Mouse (Mus musculus): Measurements from ENCODE around the gene Ltf. TPM values are rescaled to one million over a fixed set of nuclear protein-coding genes. Genes with fewer than 3 reads are reported as not detected.

Gene Ltf
- polyA plus RNA-seq (2014; fragmentation: Nextera tagmentation; extraction: Ambion mirVana) = 0.31 and 0.41 TPM in 2 replicates

DNA sequence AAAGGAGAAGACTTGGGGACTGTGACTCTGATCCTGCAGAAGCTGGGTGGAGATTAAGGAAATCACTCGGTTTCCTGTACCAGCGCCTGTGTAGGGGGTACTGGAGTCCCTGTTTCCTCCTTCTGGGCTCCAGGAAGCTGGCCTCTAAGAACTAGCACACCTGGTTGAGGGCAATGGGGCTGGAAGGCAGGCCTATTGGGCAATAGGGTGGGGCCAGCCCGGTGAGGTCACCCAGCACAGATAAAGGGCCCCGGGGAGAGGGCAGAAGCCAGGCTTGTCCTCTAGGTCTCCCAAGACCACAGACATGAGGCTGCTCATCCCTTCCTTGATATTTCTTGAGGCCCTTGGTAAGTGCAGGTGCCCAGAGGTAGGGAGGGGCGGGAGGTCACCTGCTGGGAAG lies at the start of gene Ltf:
Gene Ltf (plus strand): TSS at position 250 of the 400 bp plus-strand sequence.
- Histone ChIP-seq H3K4me2 (replicated peaks; ENCODE audit: low read depth, low read length) (no peak within 1 kb of the TSS), H3K9me3 (ENCODE audit: control insufficient read depth, low read length) (no peaks in the 10 kb centered on the region), H3K4me3 (ENCODE audit: low read length) (no peak within 1 kb of the TSS), H3K27me3 (ENCODE audit: control insufficient read depth, insufficient read depth, low read length) (no peaks in the 10 kb centered on the region), H3K9ac (ENCODE audit: low read depth, low read length) (no peak within 1 kb of the TSS), H3K27ac (ENCODE audit: low read depth, low read length) (no peak within 1 kb of the TSS), H3K36me3 (ENCODE audit: control insufficient read depth, insufficient read depth, low read length) (no peaks in the 10 kb centered on the region), H3K4me1 (ENCODE audit: control insufficient read depth, insufficient read depth, low read length) (0 out of 2 replicates have a peak, but pooled peaks cover 4% of the 10 kb centered on the region)
- 87% methylated on average over 5 of the region's 5 CpGs for WGBS
- no peak for ATAC-seq (ENCODE audit: low FRiP score, low TSS enrichment)

GRCm38 (mm10) chr9:110979411-110979810 lies 39.7 kb upstream of the Ltf start:
- H3K36me3 ChIP-seq (ENCODE audit: control insufficient read depth, insufficient read depth, low read length) = no peaks in the 10 kb centered on the region
- no peak overlapping the region for H3K9ac ChIP-seq (ENCODE audit: low read depth, low read length)
- ATAC-seq (ENCODE audit: low FRiP score, low TSS enrichment) = no peak
- H3K27me3 ChIP-seq (ENCODE audit: control insufficient read depth, insufficient read depth, low read length) = no peaks in the 10 kb centered on the region
- no peak overlapping the region for H3K4me3 ChIP-seq (ENCODE audit: low read length)
- no peak overlapping the region for H3K27ac ChIP-seq (ENCODE audit: low read depth, low read length)
- 93% methylated on average over 11 of the region's 11 CpGs for WGBS
- no peaks in the 10 kb centered on the region for H3K4me1 ChIP-seq (ENCODE audit: control insufficient read depth, insufficient read depth, low read length)
- H3K9me3 ChIP-seq (ENCODE audit: control insufficient read depth, low read length) = no peaks in the 10 kb centered on the region
- no peak overlapping the region for H3K4me2 ChIP-seq (replicated peaks; ENCODE audit: low read depth, low read length)

DNA sequence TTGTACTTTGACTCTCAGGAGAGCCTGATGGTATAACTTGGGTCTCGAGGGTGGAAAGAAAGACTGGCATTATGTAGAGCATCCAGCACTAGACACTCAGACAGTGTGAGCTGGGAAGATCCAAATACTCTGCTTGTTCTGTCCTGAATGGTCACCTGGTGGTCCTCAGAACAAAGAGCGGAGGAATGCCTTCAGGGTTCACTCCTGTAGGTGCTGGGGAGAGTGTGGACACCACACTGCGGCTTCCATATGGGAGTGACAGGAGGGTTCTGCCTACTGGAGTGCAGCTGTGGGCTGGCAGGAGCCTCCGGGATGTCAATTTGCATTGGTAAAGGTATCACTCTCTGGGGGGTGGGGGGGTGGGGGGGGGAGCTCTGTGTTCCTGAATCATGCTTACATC lies 36.7 kb upstream of the Ltf start:
- no peaks in the 10 kb centered on the region for H3K4me1 ChIP-seq (ENCODE audit: control insufficient read depth, insufficient read depth, low read length)

DNA sequence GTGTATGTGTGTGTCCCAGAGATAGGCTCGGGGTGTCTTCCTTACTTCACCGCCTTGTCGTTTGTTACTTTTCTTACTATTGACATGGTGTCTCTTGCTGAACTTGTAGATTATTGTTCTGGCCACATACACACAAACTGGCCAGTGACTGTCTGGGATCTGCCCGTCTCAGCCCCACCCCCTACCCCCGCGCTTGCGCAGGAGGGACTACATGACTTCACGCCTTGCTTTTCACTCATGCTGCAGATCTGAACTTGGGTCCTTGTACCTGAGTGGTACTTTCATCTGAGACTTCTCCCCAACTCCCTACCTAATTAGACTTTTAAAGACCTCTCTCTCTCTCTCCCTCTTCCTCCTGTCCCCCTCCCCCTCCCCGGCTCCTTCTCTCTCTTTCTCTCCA lies 35.0 kb upstream of the Ltf start:
- no peaks in the 10 kb centered on the region for H3K36me3 ChIP-seq (ENCODE audit: control insufficient read depth, insufficient read depth, low read length)
- 94% methylated on average over 9 of the region's 9 CpGs for WGBS
- no peak for ATAC-seq (ENCODE audit: low FRiP score, low TSS enrichment)
- H3K9ac ChIP-seq (ENCODE audit: low read depth, low read length) = no peak overlapping the region
- H3K4me3 ChIP-seq (ENCODE audit: low read length) = no peak overlapping the region
- H3K27ac ChIP-seq (ENCODE audit: low read depth, low read length) = no peak overlapping the region
- H3K27me3 ChIP-seq (ENCODE audit: control insufficient read depth, insufficient read depth, low read length) = no peaks in the 10 kb centered on the region
- no peaks in the 10 kb centered on the region for H3K9me3 ChIP-seq (ENCODE audit: control insufficient read depth, low read length)
- H3K4me2 ChIP-seq (replicated peaks; ENCODE audit: low read depth, low read length) = no peak overlapping the region
- no peaks in the 10 kb centered on the region for H3K4me1 ChIP-seq (ENCODE audit: control insufficient read depth, insufficient read depth, low read length)

More for the DNA sequence above, 36.7 kb upstream of the Ltf start:
- no peak overlapping the region for H3K27ac ChIP-seq (ENCODE audit: low read depth, low read length)
- WGBS = 70% methylated on average over 4 of the region's 4 CpGs
- H3K9me3 ChIP-seq (ENCODE audit: control insufficient read depth, low read length) = no peaks in the 10 kb centered on the region
- no peak overlapping the region for H3K4me3 ChIP-seq (ENCODE audit: low read length)
- no peaks in the 10 kb centered on the region for H3K36me3 ChIP-seq (ENCODE audit: control insufficient read depth, insufficient read depth, low read length)
- ATAC-seq (ENCODE audit: low FRiP score, low TSS enrichment) = no peak
- H3K27me3 ChIP-seq (ENCODE audit: control insufficient read depth, insufficient read depth, low read length) = no peaks in the 10 kb centered on the region
- H3K9ac ChIP-seq (ENCODE audit: low read depth, low read length) = no peak overlapping the region
- H3K4me2 ChIP-seq (replicated peaks; ENCODE audit: low read depth, low read length) = no peak overlapping the region

DNA sequence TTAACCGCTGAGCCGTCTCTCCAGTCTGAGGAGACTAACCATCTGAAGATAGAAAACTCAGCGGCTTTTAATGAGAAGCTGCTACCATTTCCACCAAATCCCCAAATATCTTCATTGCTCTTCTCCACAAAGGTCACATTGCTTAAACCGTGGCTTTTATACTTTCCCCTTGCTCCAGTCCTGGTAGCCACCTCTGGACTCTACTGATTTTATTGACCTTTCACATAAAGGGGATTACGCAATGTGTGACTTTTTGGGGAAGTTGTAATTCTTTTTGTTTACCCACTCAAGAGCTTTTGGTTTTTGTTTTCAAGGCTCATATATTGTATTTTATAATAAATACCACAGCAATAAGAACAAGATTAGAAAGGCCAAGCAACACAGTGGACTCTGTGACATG lies 33.5 kb upstream of the Ltf start:
- Histone ChIP-seq H3K27me3 (ENCODE audit: control insufficient read depth, insufficient read depth, low read length) (no peaks in the 10 kb centered on the region), H3K9ac (ENCODE audit: low read depth, low read length) (no peak overlapping the region), H3K4me3 (ENCODE audit: low read length) (no peak overlapping the region), H3K4me2 (replicated peaks; ENCODE audit: low read depth, low read length) (no peak overlapping the region), H3K27ac (ENCODE audit: low read depth, low read length) (no peak overlapping the region), H3K4me1 (ENCODE audit: control insufficient read depth, insufficient read depth, low read length) (no peaks in the 10 kb centered on the region), H3K9me3 (ENCODE audit: control insufficient read depth, low read length) (no peaks in the 10 kb centered on the region), H3K36me3 (ENCODE audit: control insufficient read depth, insufficient read depth, low read length) (no peaks in the 10 kb centered on the region)
- 95% methylated on average over 5 of the region's 5 CpGs for WGBS
- no peak for ATAC-seq (ENCODE audit: low FRiP score, low TSS enrichment)

DNA sequence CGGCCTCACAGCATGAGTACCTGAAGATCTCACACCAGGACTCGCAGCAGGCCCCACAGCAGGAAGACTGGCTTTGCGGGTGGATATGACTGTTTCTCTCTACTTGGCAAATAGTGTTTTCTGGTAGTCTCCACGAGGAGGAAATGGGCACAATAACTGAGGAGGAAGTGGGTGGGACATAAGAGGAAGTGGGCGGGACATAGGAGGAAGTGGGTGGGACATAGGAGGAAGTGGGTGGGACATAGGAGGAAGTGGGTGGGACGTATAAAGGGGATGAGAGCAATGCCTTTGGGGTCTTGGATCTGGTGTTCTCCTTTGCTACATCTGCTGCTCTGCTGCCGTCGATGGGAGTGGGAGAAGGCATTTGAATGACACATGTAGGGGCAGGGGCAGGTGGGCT lies 33.1 kb upstream of the Ltf start:
- Histone ChIP-seq H3K4me3 (ENCODE audit: low read length) (no peak overlapping the region), H3K4me2 (replicated peaks; ENCODE audit: low read depth, low read length) (no peak overlapping the region), H3K27ac (ENCODE audit: low read depth, low read length) (no peak overlapping the region), H3K36me3 (ENCODE audit: control insufficient read depth, insufficient read depth, low read length) (no peaks in the 10 kb centered on the region), H3K9me3 (ENCODE audit: control insufficient read depth, low read length) (no peaks in the 10 kb centered on the region), H3K9ac (ENCODE audit: low read depth, low read length) (no peak overlapping the region), H3K27me3 (ENCODE audit: control insufficient read depth, insufficient read depth, low read length) (no peaks in the 10 kb centered on the region), H3K4me1 (ENCODE audit: control insufficient read depth, insufficient read depth, low read length) (no peaks in the 10 kb centered on the region)
- WGBS = 88% methylated on average over 8 of the region's 8 CpGs
- no peak for ATAC-seq (ENCODE audit: low FRiP score, low TSS enrichment)

DNA sequence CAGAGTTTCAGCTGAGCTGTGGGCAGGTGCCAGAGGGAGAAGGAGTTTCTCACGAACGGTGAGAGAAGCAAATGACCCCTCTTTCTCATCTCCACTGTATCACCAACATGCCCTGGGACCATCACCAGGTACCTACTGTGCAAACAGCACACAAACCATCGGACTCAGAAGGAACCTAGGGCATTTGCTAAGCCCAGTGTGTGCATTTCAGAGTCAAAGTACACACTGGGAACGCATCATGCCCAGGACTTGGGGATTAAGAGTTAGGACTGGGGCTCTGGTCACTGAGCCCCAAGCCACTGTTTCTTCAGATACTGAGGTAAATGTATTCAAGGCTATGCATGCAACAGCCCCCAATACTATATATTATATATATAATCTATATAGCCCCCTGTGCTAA lies 31.7 kb upstream of the Ltf start:
- Histone ChIP-seq H3K4me2 (replicated peaks; ENCODE audit: low read depth, low read length) (no peak overlapping the region), H3K27ac (ENCODE audit: low read depth, low read length) (no peak overlapping the region), H3K36me3 (ENCODE audit: control insufficient read depth, insufficient read depth, low read length) (no peaks in the 10 kb centered on the region), H3K4me1 (ENCODE audit: control insufficient read depth, insufficient read depth, low read length) (no peaks in the 10 kb centered on the region), H3K9ac (ENCODE audit: low read depth, low read length) (no peak overlapping the region), H3K9me3 (ENCODE audit: control insufficient read depth, low read length) (no peaks in the 10 kb centered on the region), H3K27me3 (ENCODE audit: control insufficient read depth, insufficient read depth, low read length) (no peaks in the 10 kb centered on the region), H3K4me3 (ENCODE audit: low read length) (no peak overlapping the region)
- ATAC-seq (ENCODE audit: low FRiP score, low TSS enrichment) = no peak
- WGBS = 79% methylated on average over 4 of the region's 4 CpGs

DNA sequence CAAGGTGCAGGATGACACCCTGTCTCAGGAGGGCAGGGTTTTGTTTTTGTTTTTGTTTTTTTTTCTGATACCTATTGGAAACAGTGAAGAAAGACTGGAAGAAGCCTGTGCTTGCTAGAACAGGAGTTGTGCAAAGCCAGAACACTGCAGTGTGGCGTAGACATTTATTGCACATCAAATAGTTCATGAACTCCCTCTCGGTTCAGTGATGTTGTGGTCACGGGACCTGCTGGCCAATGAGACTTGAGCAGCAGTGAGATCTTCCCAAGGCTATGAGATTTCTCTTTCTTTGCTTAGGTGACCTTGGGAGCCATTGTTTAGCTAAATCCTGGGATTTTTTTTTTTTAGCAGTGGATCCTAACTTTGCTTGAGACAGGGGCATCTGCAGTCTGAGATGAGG lies 31.0 kb upstream of the Ltf start:
- no peak overlapping the region for H3K4me3 ChIP-seq (ENCODE audit: low read length)
- no peaks in the 10 kb centered on the region for H3K36me3 ChIP-seq (ENCODE audit: control insufficient read depth, insufficient read depth, low read length)
- H3K9me3 ChIP-seq (ENCODE audit: control insufficient read depth, low read length) = no peaks in the 10 kb centered on the region
- WGBS = 61% methylated on average over 3 of the region's 3 CpGs
- no peak overlapping the region for H3K27ac ChIP-seq (ENCODE audit: low read depth, low read length)
- H3K27me3 ChIP-seq (ENCODE audit: control insufficient read depth, insufficient read depth, low read length) = no peaks in the 10 kb centered on the region
- no peaks in the 10 kb centered on the region for H3K4me1 ChIP-seq (ENCODE audit: control insufficient read depth, insufficient read depth, low read length)
- H3K9ac ChIP-seq (ENCODE audit: low read depth, low read length) = no peak overlapping the region
- H3K4me2 ChIP-seq (replicated peaks; ENCODE audit: low read depth, low read length) = no peak overlapping the region
- ATAC-seq (ENCODE audit: low FRiP score, low TSS enrichment) = no peak

GRCm38 (mm10) chr9:110989141-110989540 lies 29.9 kb upstream of the Ltf start:
- H3K9me3 ChIP-seq (ENCODE audit: control insufficient read depth, low read length) = no peaks in the 10 kb centered on the region
- 68% methylated on average over 4 of the region's 4 CpGs for WGBS
- no peaks in the 10 kb centered on the region for H3K27me3 ChIP-seq (ENCODE audit: control insufficient read depth, insufficient read depth, low read length)
- no peak for ATAC-seq (ENCODE audit: low FRiP score, low TSS enrichment)
- no peak overlapping the region for H3K4me2 ChIP-seq (replicated peaks; ENCODE audit: low read depth, low read length)
- H3K36me3 ChIP-seq (ENCODE audit: control insufficient read depth, insufficient read depth, low read length) = no peaks in the 10 kb centered on the region
- H3K4me1 ChIP-seq (ENCODE audit: control insufficient read depth, insufficient read depth, low read length) = no peaks in the 10 kb centered on the region
- no peak overlapping the region for H3K27ac ChIP-seq (ENCODE audit: low read depth, low read length)
- no peak overlapping the region for H3K9ac ChIP-seq (ENCODE audit: low read depth, low read length)
- no peak overlapping the region for H3K4me3 ChIP-seq (ENCODE audit: low read length)

- Histone ChIP-seq H3K9ac (ENCODE audit: low read depth, low read length) (no peak overlapping the region), H3K9me3 (ENCODE audit: control insufficient read depth, low read length) (no peaks in the 10 kb centered on the region), H3K27me3 (ENCODE audit: control insufficient read depth, insufficient read depth, low read length) (no peaks in the 10 kb centered on the region), H3K27ac (ENCODE audit: low read depth, low read length) (no peak overlapping the region), H3K36me3 (ENCODE audit: control insufficient read depth, insufficient read depth, low read length) (no peaks in the 10 kb centered on the region), H3K4me1 (ENCODE audit: control insufficient read depth, insufficient read depth, low read length) (no peaks in the 10 kb centered on the region), H3K4me3 (ENCODE audit: low read length) (no peak overlapping the region), H3K4me2 (replicated peaks; ENCODE audit: low read depth, low read length) (no peak overlapping the region)
- 92% methylated on average over 2 of the region's 2 CpGs for WGBS
- no peak for ATAC-seq (ENCODE audit: low FRiP score, low TSS enrichment)
These were observed 29.5 kb upstream of the Ltf start for GRCm38 (mm10) chr9:110989543-110989942.

All from kidney, embryonic 14.5 days (tissue).